20 mouse cellular contexts compared by ENCODE assay signal in the genomic region with DNA sequence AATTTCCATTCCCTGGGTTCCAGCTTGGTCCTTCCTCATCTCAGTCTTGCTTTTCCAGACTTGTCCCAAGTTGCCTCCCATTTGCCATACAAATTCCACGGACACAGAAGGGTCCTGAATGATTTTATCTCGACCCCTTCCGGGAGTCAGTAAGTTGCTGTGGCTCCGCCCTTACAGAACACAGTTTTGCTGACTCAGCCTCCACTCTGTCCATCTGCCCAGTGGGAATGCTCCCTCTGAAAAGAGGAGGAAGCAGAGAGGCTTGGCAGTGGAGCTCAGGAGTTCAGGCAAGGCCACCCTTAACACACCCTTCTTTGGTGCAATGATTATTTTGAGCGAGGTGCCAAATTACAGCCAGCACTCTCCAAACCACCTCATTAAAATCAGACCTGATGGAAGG.
"Had no signal": no experiment of that assay in that cellular context is flagged by ENCODE, and none has a peak within 500 bp of the region (broad histone marks: within the 10 kb centered on the region; RNA-seq: fewer than 3 reads in every experiment).

No protein-coding gene starts in this region.

- H3K36me3 ChIP-seq: midbrain, embryonic 10.5 days; neural tube, embryonic 13.5 days; neural tube, embryonic 15.5 days; stomach, embryonic 15.5 days had no signal

- H3K9me3 ChIP-seq: midbrain, embryonic 10.5 days; neural tube, embryonic 13.5 days; neural tube, embryonic 15.5 days; stomach, embryonic 15.5 days had no signal

- H3K27me3 ChIP-seq: stomach, embryonic 15.5 days had no signal

- H3K27ac ChIP-seq: midbrain, embryonic 10.5 days; neural tube, embryonic 13.5 days; neural tube, embryonic 15.5 days; stomach, embryonic 15.5 days; stomach, postnatal 0 days had no signal

- DNase-seq: lung, adult 18-20 months; lung, embryonic 14.5 days; lung, postnatal 10 days; lung, postnatal 4 days; midbrain, embryonic 14.5 days; retina, postnatal 1 day; right cerebral cortex, adult 18-20 months; right cerebral cortex, postnatal 25 days; right cerebral cortex, postnatal 4 days; spleen, adult 18-20 months; thymus, adult 2 months; thymus, postnatal 25 days; thymus, postnatal 4 days had no signal

- ATAC-seq: midbrain, embryonic 16.5 days had no signal

- H3K4me2 ChIP-seq: lung, embryonic 14.5 days; neural tube, embryonic 13.5 days; neural tube, embryonic 15.5 days; stomach, embryonic 15.5 days had no signal

- H3K9ac ChIP-seq: lung, embryonic 14.5 days; neural tube, embryonic 13.5 days; neural tube, embryonic 15.5 days; stomach, embryonic 15.5 days had no signal

- H3K4me3 ChIP-seq: midbrain, embryonic 10.5 days; myocyte; neural tube, embryonic 13.5 days; neural tube, embryonic 15.5 days; stomach, embryonic 15.5 days had no signal

- H3K4me1 ChIP-seq: stomach, embryonic 15.5 days had no signal
